Mouse (Mus musculus): ENCODE measurements around the gene Sox30. TPM values are rescaled to one million over a fixed set of nuclear protein-coding genes. Genes with fewer than 3 reads are reported as not detected.
A peak's percentile ranks its signal among the peaks of the same experiment; 100 is the strongest.

Gene Sox30
- under 1 TPM; 0.15 to 0.25 TPM for total RNA-seq (2021)
- long read RNA-seq, experiment 1, partial matches to known transcripts = 1 of 1 reads
- long read RNA-seq, experiment 1, other reads (novel, unspliced or antisense) = 0 of 1 reads
- long read RNA-seq, experiment 2, partial matches to known transcripts = 1 of 1 reads
- long read RNA-seq, experiment 2, other reads (novel, unspliced or antisense) = 0 of 1 reads

GRCm38 (mm10) chr11:45979946-45980892, at the start of gene Sox30:
TSS of gene Sox30 (plus strand) at chr11:45980310.
- intact Hi-C loops (cut with DNase I) = no loop called here
- DNase-seq (ENCODE audit: low spot score in 2 of 2) = peak; percentile 59 to 60

DNA sequence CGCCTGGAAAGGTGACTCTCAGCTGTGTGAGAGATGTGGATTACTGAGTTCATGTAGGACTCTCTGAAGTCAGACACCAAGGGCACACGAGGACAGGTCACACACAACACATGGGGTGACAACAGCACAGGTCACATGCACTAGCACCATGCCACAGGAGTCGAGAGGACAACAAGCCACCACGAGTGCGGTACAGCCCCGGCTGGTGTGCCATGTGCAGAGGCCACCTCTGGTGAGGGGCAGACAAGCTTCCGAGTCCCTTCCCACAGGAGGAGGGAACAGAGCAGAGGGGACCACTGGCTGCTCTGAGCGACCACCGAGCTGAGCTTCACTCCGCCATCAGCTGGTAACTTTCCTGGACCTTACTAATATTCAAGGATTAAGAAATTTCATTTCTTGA, 47.3 kb upstream of the Sox30 start:
- intact Hi-C loops (cut with DNase I) = no loop called here
- DNase-seq (ENCODE audit: low spot score in 2 of 2) = no peak

DNA sequence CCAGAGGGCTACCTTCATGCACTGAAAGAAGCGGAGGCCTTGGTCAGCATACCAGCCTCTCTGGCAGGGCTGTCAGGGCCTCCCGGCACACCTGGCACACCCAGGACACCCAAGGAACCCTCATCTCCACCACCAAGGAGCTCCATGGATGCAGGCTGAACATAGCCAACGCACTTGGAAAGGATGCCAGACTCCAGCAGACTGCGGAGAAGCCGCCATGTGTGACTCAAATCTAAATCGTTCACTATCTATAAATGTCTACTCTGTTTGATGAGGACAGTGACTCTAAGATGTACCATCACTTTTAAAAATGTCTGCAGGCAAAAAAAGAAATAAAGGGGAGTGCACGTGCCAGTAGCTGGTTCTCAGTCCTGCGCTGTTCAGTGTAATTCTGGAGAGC, 42.6 kb upstream of the Sox30 start:
- intact Hi-C loops (cut with DNase I) = no loop called here

DNA sequence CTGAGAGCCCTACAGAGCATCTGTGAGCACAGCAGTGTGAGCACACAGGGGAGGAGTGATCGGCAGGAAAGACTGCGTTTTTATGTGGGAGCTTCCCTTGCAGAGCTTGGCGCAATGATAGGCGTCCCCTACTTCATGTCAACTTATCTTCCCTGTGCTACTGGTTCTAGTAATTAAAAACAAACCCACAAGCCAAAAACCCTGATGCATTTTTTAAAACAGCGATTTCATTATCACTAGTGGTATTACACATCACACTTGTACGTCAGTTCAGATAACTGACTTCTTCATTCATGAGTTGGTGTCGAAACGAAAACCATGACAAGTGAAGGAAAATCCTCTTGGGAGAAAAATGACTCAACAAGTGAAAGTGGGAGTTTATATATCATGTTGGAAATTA, 41.2 kb upstream of the Sox30 start:
- no peak for DNase-seq (ENCODE audit: low spot score in 2 of 2)
- intact Hi-C loops (cut with DNase I) = no loop called here

More for the DNA sequence above, 42.6 kb upstream of the Sox30 start:
- DNase-seq (ENCODE audit: low spot score in 2 of 2) = peak in 1 of 2 experiments; percentile 20

DNA sequence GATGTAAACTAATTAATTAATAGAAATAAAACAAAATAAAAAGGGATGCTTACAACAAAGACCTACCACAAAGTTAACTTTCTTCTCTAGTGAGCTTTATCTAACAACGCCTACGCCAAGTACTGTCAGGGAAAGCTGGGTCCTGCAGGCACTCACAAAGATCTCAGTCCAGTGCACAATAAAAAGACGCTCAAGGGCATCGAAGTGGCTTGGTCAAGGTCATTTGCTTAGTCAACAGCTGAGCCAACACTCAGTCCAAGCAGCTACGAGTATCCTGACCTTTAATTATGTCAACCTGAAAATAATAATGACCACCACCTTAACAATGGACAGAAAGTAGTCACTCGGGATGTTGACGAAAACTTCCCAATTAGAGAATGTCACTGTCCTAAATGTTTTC, 37.8 kb upstream of the Sox30 start:
- intact Hi-C loops (cut with DNase I) = loop anchor here (10.0 kb wide), 1 partner anchor 193 kb away; no protein-coding TSS in a partner anchor
- no peak for DNase-seq (ENCODE audit: low spot score in 2 of 2)

- DNase-seq (ENCODE audit: low spot score in 2 of 2) = peak; percentile 66 to 79
- intact Hi-C loops (cut with DNase I) = loop anchor here (10.0 kb wide), 1 partner anchor 192 kb away; no protein-coding TSS in a partner anchor
Observed at GRCm38 (mm10) chr11:45943108-45943705, 36.9 kb upstream of the Sox30 start.

GRCm38 (mm10) chr11:45943891-45944642, 36.0 kb upstream of the Sox30 start:
- DNase-seq (ENCODE audit: low spot score in 2 of 2) = peak; percentile 16 to 39
- intact Hi-C loops (cut with DNase I) = loop anchor here (10.0 kb wide), 1 partner anchor 191 kb away; no protein-coding TSS in a partner anchor

DNA sequence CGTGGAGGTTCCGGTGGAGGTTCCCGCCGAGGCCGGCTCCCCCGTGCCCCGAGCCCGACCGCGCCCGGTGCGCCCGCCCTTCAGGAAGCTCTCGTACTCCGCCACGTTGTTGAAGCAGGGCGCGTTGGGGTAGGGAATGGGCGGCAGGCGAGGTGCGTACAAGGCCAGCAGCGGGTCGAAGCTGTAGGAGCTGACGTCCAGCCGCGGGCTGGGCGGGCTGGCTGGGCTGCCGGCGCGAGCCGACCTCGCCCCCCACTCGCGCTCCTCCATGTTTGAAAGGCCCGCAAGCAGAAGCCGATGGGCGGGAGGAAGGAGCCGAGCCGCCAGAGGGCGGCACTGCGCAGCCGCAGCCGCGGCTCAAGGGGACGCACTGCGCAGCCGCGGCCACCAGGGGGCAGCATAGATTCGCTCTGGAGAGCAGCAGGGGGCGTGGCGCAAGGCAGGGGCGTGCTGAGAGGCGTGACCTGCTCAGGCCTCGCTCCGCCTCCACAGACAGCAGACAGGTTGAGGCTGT, 35.4 kb upstream of the Sox30 start, which contains the start of gene Lsm11:
Lsm11 (minus strand) TSS at position 293 of the 514 bp plus-strand sequence.
- intact Hi-C loops (cut with DNase I) = loop anchor here (5.0 to 10.0 kb wide), 4 partner anchors 108 to 273 kb away; partner anchors contain the start of gene Gm12166
- DNase-seq (ENCODE audit: low spot score in 2 of 2) = peak; percentile 95 to 98

- intact Hi-C loops (cut with DNase I) = loop anchor here (5.0 to 10.0 kb wide), 4 partner anchors 106 to 271 kb away; partner anchors contain the start of gene Gm12166
- no peak for DNase-seq (ENCODE audit: low spot score in 2 of 2)
Observed at GRCm38 (mm10) chr11:45946796-45947195, 33.3 kb upstream of the Sox30 start.

DNA sequence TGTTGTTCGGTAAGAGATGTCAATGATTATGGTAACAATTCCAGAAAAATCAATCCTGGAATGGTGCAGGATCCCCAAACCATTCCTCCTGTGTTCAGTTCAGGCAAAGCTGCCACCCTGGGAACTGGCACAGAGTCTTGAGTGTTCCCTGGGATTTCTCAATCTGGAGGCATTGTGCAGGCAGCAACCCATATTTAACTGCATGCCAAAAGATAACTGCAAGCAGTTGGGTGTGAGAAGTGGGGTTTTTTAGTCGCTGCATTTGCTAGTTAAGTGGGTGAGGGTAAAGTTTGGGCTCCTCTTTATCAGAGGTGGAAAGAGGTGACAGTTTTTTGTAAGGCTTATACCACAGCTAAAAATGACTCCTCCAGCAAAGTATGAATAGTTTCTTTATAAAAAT, 32.6 kb upstream of the Sox30 start:
- DNase-seq (ENCODE audit: low spot score in 2 of 2) = peak; percentile 46 to 59
- intact Hi-C loops (cut with DNase I) = loop anchor here (5.0 to 10.0 kb wide), 4 partner anchors 105 to 270 kb away; partner anchors contain the start of gene Gm12166

- intact Hi-C loops (cut with DNase I) = no loop called here
- DNase-seq (ENCODE audit: low spot score in 2 of 2) = peak; percentile 88 to 90
Observed at GRCm38 (mm10) chr11:45955127-45955627, 24.9 kb upstream of the Sox30 start, which contains the start of gene Thg1l. TSS of gene Thg1l (minus strand) at chr11:45955494.

DNA sequence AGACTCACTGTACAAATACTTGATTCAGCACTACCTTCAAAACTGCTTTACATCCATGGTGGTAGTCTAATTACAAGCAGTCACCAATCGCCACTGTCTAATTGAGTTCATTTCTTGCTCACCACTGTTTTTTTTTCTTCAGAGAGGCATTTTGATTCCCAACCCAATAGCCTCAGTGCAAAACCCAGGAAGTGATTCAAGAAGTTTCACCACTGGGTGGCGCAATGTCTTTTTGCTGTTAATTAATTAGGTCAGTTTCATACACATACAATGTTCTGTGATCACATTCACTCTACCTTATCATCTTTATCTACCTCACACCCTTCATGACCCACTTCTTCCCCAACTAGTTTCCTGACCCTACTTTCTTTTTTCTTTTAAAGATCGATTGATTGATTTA, 20.5 kb upstream of the Sox30 start:
- intact Hi-C loops (cut with DNase I) = no loop called here
- peak in 1 of 2 experiments; percentile 35 for DNase-seq (ENCODE audit: low spot score in 2 of 2)

GRCm38 (mm10) chr11:45960003-45960402, 20.1 kb upstream of the Sox30 start:
- no peak for DNase-seq (ENCODE audit: low spot score in 2 of 2)
- intact Hi-C loops (cut with DNase I) = no loop called here

- intact Hi-C loops (cut with DNase I) = no loop called here
Observed at GRCm38 (mm10) chr11:45966896-45967295, 13.2 kb upstream of the Sox30 start.

DNA sequence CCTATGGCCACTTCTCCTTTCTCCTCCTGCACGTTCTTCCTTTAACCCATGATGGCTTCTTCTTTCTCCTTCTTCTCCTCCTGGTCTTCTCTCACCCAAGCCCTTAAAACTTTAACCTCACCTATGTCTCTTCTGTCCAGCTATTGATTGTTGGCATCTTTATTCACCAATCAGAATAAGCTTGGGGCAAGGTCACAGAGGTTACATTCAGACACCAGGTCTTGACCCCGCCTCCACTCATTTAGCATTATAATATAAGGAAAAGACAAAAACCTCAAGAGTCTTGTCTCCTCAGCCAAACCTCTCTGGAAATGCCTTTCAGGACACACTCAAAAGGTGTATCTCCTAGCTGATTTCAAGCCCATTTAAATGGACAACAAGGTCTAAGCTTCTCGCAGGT, 11.6 kb upstream of the Sox30 start:
- DNase-seq (ENCODE audit: low spot score in 2 of 2) = no peak
- intact Hi-C loops (cut with DNase I) = no loop called here

More at GRCm38 (mm10) chr11:45966896-45967295, 13.2 kb upstream of the Sox30 start:
- no peak for DNase-seq (ENCODE audit: low spot score in 2 of 2)

DNA sequence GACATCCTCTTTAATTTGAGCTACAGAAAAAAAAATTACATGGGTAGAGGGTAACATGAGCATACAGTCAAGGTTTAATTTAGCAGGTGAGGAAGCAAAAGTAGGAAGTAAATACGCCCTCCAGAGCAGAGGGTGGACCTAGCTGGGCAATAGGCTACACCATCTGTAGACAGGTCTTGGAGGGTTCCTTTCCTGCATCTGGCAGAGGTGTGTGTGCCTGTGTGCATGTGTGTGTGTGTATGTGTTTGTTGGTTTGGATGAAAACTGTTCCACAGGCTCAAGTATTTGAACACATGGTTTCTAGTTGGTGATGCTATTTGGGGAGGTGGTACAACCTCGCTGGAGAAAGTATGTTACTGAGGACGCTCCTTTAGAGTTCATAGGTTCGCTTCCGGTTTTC, 6.5 kb upstream of the Sox30 start:
- DNase-seq (ENCODE audit: low spot score in 2 of 2) = no peak
- intact Hi-C loops (cut with DNase I) = no loop called here

- intact Hi-C loops (cut with DNase I) = no loop called here
- no peak for DNase-seq (ENCODE audit: low spot score in 2 of 2)
Observed at GRCm38 (mm10) chr11:45974466-45974865, 5.6 kb upstream of the Sox30 start.

- DNase-seq (ENCODE audit: low spot score in 2 of 2) = peak in 1 of 2 experiments; percentile 52
- intact Hi-C loops (cut with DNase I) = no loop called here
Observed at GRCm38 (mm10) chr11:45976061-45976460, 4.0 kb upstream of the Sox30 start.

- no peak for DNase-seq (ENCODE audit: low spot score in 2 of 2)
- intact Hi-C loops (cut with DNase I) = no loop called here
Observed at GRCm38 (mm10) chr11:45980893-45981253, 763 bp downstream of the Sox30 start.

Data from left cerebral cortex, postnatal 14 days (tissue).